Mouse (Mus musculus): ENCODE measurements around the gene Gm28635.
A peak's percentile ranks its signal among the peaks of the same experiment; 100 is the strongest.

The Gm28635 gene

GRCm38 (mm10) chr2:84677968-84678880 is at the start of gene Gm28635, which contains the start of gene Med19:
Gene Gm28635 (minus strand): TSS chr2:84678041.
Gene Med19 (plus strand): TSS chr2:84678402.
- DNase-seq (ENCODE audit: low spot score in 2 of 2), result peak; percentile 95 to 99

- peak; percentile 97 to 99 for DNase-seq (ENCODE audit: low spot score in 2 of 2)
Observed at GRCm38 (mm10) chr2:84727172-84727858, 49.5 kb upstream of the Gm28635 start, which contains the start of gene Clp1. Gene Clp1 (minus strand): TSS chr2:84727350.

- DNase-seq (ENCODE audit: low spot score in 2 of 2), result no peak
Observed at GRCm38 (mm10) chr2:84726716-84727115, 48.9 kb upstream of the Gm28635 start.

GRCm38 (mm10) chr2:84725770-84726169 is 47.9 kb upstream of the Gm28635 start:
- DNase-seq (ENCODE audit: low spot score in 2 of 2), result no peak

GRCm38 (mm10) chr2:84723856-84724255 is 46.0 kb upstream of the Gm28635 start:
- no peak for DNase-seq (ENCODE audit: low spot score in 2 of 2)

GRCm38 (mm10) chr2:84721182-84721581 is 43.3 kb upstream of the Gm28635 start:
- no peak for DNase-seq (ENCODE audit: low spot score in 2 of 2)

GRCm38 (mm10) chr2:84720718-84721117 is 42.9 kb upstream of the Gm28635 start:
- DNase-seq (ENCODE audit: low spot score in 2 of 2), result no peak

- DNase-seq (ENCODE audit: low spot score in 2 of 2), result no peak
Observed at GRCm38 (mm10) chr2:84717357-84717756, 39.5 kb upstream of the Gm28635 start.

GRCm38 (mm10) chr2:84716423-84717355 is 38.8 kb upstream of the Gm28635 start:
- DNase-seq (ENCODE audit: low spot score in 2 of 2), result no peak

- DNase-seq (ENCODE audit: low spot score in 2 of 2), result peak; percentile 90 to 92
Observed at GRCm38 (mm10) chr2:84715562-84716361, 37.9 kb upstream of the Gm28635 start.

GRCm38 (mm10) chr2:84714811-84715561 is 37.1 kb upstream of the Gm28635 start, which contains the start of gene Zdhhc5:
Gene Zdhhc5 (minus strand): TSS chr2:84715180.
- DNase-seq (ENCODE audit: low spot score in 2 of 2), result peak; percentile 98 to 99

- DNase-seq (ENCODE audit: low spot score in 2 of 2), result no peak
Observed at GRCm38 (mm10) chr2:84714422-84714810, 36.6 kb upstream of the Gm28635 start.

- no peak for DNase-seq (ENCODE audit: low spot score in 2 of 2)
Observed at GRCm38 (mm10) chr2:84711898-84712297, 34.1 kb upstream of the Gm28635 start.

- DNase-seq (ENCODE audit: low spot score in 2 of 2), result no peak
Observed at GRCm38 (mm10) chr2:84707523-84707922, 29.7 kb upstream of the Gm28635 start.

GRCm38 (mm10) chr2:84705295-84705694 is 27.5 kb upstream of the Gm28635 start:
- no peak for DNase-seq (ENCODE audit: low spot score in 2 of 2)

GRCm38 (mm10) chr2:84704329-84704728 is 26.5 kb upstream of the Gm28635 start:
- no peak for DNase-seq (ENCODE audit: low spot score in 2 of 2)

- no peak for DNase-seq (ENCODE audit: low spot score in 2 of 2)
Observed at GRCm38 (mm10) chr2:84703497-84703896, 25.7 kb upstream of the Gm28635 start.

GRCm38 (mm10) chr2:84695007-84695695 is 17.3 kb upstream of the Gm28635 start:
- DNase-seq (ENCODE audit: low spot score in 2 of 2), result no peak

GRCm38 (mm10) chr2:84690050-84690449 is 12.2 kb upstream of the Gm28635 start:
- DNase-seq (ENCODE audit: low spot score in 2 of 2), result no peak

Measured in spleen, postnatal 36 days (tissue).